Mouse (Mus musculus) kidney, postnatal 36 days (tissue): ENCODE data around the gene Cenph.
"Not testable (repeated sequence)": the region's sequence is repeated elsewhere in the genome, so short reads cannot be mapped to it uniquely, and the experiment has no call there.

Source experiments
- DNase-seq, 2 experiments: peaks; one replicate each; pipeline ENCODE4 v3.0.0; 2021 to 2022; ENCODE audit warnings: mixed read lengths in 2 of 2

Cenph gene

GRCm38 (mm10) chr13:100744036-100744744 is 31.5 kb downstream of the Cenph start, which contains the start of gene Mrps36:
TSS of gene Mrps36 (minus strand) at chr13:100744659.
- peak; percentile 97 for DNase-seq

- peak; percentile 36 to 50 for DNase-seq
These were observed 32.2 kb downstream of the Cenph start for GRCm38 (mm10) chr13:100743346-100744035.

GRCm38 (mm10) chr13:100742831-100743230 is 32.9 kb downstream of the Cenph start:
- peak in 1 of 2 experiments; percentile 15 for DNase-seq

- DNase-seq: no peak
These were observed 42.9 kb downstream of the Cenph start for GRCm38 (mm10) chr13:100732756-100733155.

GRCm38 (mm10) chr13:100731462-100732046 is 44.1 kb downstream of the Cenph start:
- DNase-seq: not testable (repeated sequence)

GRCm38 (mm10) chr13:100730861-100731176 is 44.9 kb downstream of the Cenph start, which contains the start of gene Cdk7:
TSS of gene Cdk7 (minus strand) at chr13:100730939.
- DNase-seq: peak; percentile 95 to 96

- peak in 1 of 2 experiments; percentile 16 for DNase-seq
These were observed 45.4 kb downstream of the Cenph start for GRCm38 (mm10) chr13:100730153-100730860.

GRCm38 (mm10) chr13:100728530-100728929 is 47.2 kb downstream of the Cenph start:
- not testable (repeated sequence) for DNase-seq

- DNase-seq: no peak
These were observed 47.6 kb downstream of the Cenph start for GRCm38 (mm10) chr13:100728086-100728485.

GRCm38 (mm10) chr13:100725194-100725593 is 50.5 kb downstream of the Cenph start:
- no peak for DNase-seq

- no peak for DNase-seq
These were observed 51.5 kb downstream of the Cenph start for GRCm38 (mm10) chr13:100724051-100724754.

- DNase-seq: no peak
These were observed 54.0 kb downstream of the Cenph start for GRCm38 (mm10) chr13:100721656-100722055.

GRCm38 (mm10) chr13:100715467-100715866 is 60.2 kb downstream of the Cenph start:
- DNase-seq: no peak
